Mouse (Mus musculus) E14TG2a.4 (cell line): Measurements from ENCODE around the gene Mrpl43.
A peak's percentile ranks its signal among the peaks of the same experiment; 100 is the strongest.

Experiments used
- H3K27me3 ChIP-seq: 2 replicates; pipeline ENCODE4 v1.6.1; 2014; ENCODE audit warnings: low read length, control low read depth; ENCODE audit not compliant: insufficient read depth
- H3K36me3 ChIP-seq: 2 replicates; pipeline ENCODE4 v1.6.1; 2014; ENCODE audit warnings: low read length, control low read depth; ENCODE audit not compliant: insufficient read depth
- H3K4me1 ChIP-seq: replicated peaks from 2 replicates; pipeline ENCODE4 v1.6.1; 2014; ENCODE audit warnings: low read depth, low read length, control low read depth
- H3K4me3 ChIP-seq: replicated peaks from 2 replicates; pipeline ENCODE4 v1.5.1; 2014; ENCODE audit warnings: mild to moderate bottlenecking, low read length
- H3K9me3 ChIP-seq: 2 replicates; pipeline ENCODE4 v1.6.1; 2014; ENCODE audit warnings: low read length, control low read depth
- CTCF ChIP-seq: conservative IDR thresholded peaks from 2 replicates; pipeline ENCODE4 v1.5.1; 2014; ENCODE audit warnings: low read length
- NANOG ChIP-seq: IDR thresholded peaks from 2 replicates; pipeline ENCODE4 v1.6.1; 2014; ENCODE audit warnings: borderline replicate concordance, low read length, mixed read lengths
- POU5F1 ChIP-seq: IDR thresholded peaks from 2 replicates; pipeline ENCODE4 v1.6.1; 2014; ENCODE audit warnings: low read length, borderline replicate concordance

The Mrpl43 gene

DNA sequence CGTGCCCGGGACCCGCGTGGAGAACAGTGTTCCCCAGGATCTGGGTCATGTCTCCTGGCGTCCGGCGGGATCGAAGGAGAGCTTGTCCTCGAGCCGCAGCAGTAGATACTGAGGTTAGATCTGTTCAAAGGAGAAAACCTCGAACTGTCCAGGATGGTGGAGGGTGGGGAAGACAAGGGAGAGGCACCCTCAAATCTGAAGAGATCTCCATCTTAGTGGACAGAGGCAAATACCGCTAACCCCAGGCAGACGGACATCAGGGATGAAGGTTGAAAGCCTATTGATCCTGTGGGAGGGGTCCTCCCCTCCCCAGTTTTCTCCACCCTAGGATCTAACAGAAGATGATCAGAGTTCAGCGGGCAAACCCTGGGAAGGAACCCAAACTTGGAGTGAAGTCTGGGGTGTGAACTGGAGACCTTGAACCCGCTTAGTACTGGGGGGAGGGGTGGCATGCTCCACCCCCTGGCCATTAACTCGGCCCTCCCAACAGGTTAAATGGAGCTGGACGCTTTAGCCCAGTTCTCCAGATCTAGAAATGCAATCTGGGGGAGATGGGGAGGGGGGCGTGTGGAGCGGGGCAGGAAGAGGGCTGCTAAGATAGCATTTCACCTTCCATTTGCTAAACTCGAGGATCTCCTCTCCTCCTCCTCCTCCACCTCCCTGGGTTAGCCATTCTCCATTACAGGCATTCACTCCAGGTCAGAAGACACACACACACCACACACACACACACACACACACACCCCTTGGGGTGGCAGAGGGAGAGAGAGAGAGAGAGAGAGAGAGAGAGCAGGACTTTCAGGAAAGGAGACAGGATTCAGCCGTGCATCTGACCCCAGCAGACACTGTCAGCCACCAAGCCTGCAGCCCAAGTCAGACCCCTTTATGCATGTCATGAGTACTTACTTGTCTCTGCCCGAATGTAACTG lies 16.4 kb downstream of the Mrpl43 start:
- TF ChIP-seq CTCF (no peak), POU5F1 (no peak), NANOG (no peak)
- Histone ChIP-seq H3K9me3 (no peaks in the 10 kb centered on the region), H3K4me3 (peak overlapping the region; percentile 85), H3K4me1 (peaks cover 48% of the 10 kb centered on the region), H3K27me3 (peaks cover 39% of the 10 kb centered on the region), H3K36me3 (0 out of 2 replicates have a peak, but pooled peaks cover 5% of the 10 kb centered on the region)

DNA sequence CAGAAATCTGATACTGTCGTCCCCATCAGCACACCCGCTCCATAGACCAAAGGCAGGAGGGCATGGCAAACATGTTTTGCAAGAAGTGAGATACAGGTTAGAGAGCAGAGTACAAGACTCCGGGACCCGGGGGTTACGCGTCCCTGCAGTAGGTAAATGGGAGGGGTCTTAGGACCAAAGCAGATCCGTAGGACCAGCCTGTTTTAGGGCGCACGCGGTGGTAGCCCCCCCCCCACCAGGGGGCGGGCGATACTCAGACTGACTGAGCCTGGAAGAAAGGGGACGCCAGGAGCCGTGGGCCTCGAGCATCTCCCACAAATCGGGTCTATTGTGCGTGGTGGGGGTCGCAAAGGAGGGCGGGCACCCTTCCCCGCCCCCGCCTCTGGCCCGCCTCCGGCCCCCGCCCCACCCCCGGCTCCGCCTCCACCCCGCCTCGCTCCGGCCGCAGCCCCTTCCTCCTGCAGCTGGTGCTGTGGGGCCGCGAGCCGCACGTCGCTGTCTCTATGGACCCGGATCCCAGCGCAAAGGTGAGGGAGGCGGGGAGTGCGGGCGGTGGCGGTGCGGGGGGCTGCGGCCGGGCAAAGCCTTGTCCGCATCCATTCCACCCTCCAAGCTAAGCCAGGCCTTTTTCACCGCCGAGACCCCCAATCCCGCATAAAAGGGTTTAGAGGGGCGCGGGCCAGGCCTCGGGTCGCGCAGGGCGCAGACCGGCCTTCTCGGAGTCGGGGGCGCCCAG lies 17.2 kb downstream of the Mrpl43 start, which contains the start of gene Sema4g:
Gene Sema4g (plus strand): TSS at position 271 of the 736 bp plus-strand sequence.
- Histone ChIP-seq H3K4me1 (peaks cover 48% of the 10 kb centered on the region), H3K27me3 (peaks cover 39% of the 10 kb centered on the region), H3K36me3 (no peaks in the 10 kb centered on the region), H3K4me3 (peak within 1 kb of the TSS; percentile 85), H3K9me3 (no peaks in the 10 kb centered on the region)
- TF ChIP-seq NANOG (no peak), POU5F1 (no peak), CTCF (peak; percentile 20)

GRCm38 (mm10) chr19:44988321-44988720 lies 17.9 kb downstream of the Mrpl43 start:
- TF ChIP-seq CTCF (no peak), NANOG (no peak), POU5F1 (no peak)
- Histone ChIP-seq H3K4me1 (peaks cover 48% of the 10 kb centered on the region), H3K4me3 (peak overlapping the region; percentile 85; the same call in 1 of the 2 replicates), H3K36me3 (0 out of 2 replicates have a peak, but pooled peaks cover 3% of the 10 kb centered on the region), H3K27me3 (peaks cover 39% of the 10 kb centered on the region), H3K9me3 (no peaks in the 10 kb centered on the region)

GRCm38 (mm10) chr19:44987851-44988250 lies 18.4 kb downstream of the Mrpl43 start:
- peaks cover 6% of the 10 kb centered on the region for H3K36me3 ChIP-seq
- no peak overlapping the region for H3K4me3 ChIP-seq
- TF ChIP-seq CTCF (no peak), POU5F1 (no peak), NANOG (no peak)
- H3K27me3 ChIP-seq = peaks cover 39% of the 10 kb centered on the region
- peaks cover 45% of the 10 kb centered on the region for H3K4me1 ChIP-seq
- H3K9me3 ChIP-seq = no peaks in the 10 kb centered on the region

DNA sequence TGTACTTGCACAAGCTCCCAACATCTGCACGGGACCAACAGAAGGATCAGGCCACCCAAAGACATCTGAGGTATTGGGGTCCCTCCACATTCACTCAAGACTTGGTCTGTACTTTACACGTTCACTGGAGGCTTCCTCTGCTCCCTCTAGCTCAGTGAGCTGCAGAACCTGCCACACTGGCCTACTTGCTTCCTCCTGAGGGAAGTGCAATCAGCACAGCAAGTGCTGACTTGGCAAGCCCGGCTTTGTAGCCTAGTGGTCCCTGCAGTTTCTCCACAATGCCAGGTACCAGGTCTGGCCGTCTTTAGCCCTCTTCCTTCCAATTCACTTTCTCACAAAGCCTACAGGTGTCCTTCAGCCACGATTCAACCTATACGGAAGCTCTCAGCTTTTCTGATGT lies 19.2 kb downstream of the Mrpl43 start:
- H3K36me3 ChIP-seq = peaks cover 15% of the 10 kb centered on the region
- H3K4me3 ChIP-seq = no peak overlapping the region
- peaks cover 36% of the 10 kb centered on the region for H3K4me1 ChIP-seq
- TF ChIP-seq POU5F1 = no peak
- no peak for TF ChIP-seq CTCF
- TF ChIP-seq NANOG = no peak
- H3K9me3 ChIP-seq = no peaks in the 10 kb centered on the region
- H3K27me3 ChIP-seq = peaks cover 39% of the 10 kb centered on the region

GRCm38 (mm10) chr19:44985159-44985988 lies 20.9 kb downstream of the Mrpl43 start:
- no peak for TF ChIP-seq CTCF
- TF ChIP-seq NANOG = no peak
- no peak for TF ChIP-seq POU5F1
- Histone ChIP-seq H3K4me3 (no peak overlapping the region), H3K36me3 (peaks cover 31% of the 10 kb centered on the region)

GRCm38 (mm10) chr19:44984420-44984819 lies 21.8 kb downstream of the Mrpl43 start:
- TF ChIP-seq CTCF (no peak), NANOG (no peak), POU5F1 (no peak)
- Histone ChIP-seq H3K27me3 (peaks cover 21% of the 10 kb centered on the region), H3K4me3 (no peak overlapping the region), H3K4me1 (peaks cover 11% of the 10 kb centered on the region), H3K9me3 (no peaks in the 10 kb centered on the region), H3K36me3 (peaks cover 41% of the 10 kb centered on the region)

More at GRCm38 (mm10) chr19:44985159-44985988, 20.9 kb downstream of the Mrpl43 start:
- Histone ChIP-seq H3K9me3 (no peaks in the 10 kb centered on the region), H3K27me3 (peaks cover 31% of the 10 kb centered on the region), H3K4me1 (peaks cover 20% of the 10 kb centered on the region)

- Histone ChIP-seq H3K27me3 (peaks cover 17% of the 10 kb centered on the region), H3K36me3 (peaks cover 51% of the 10 kb centered on the region), H3K9me3 (no peaks in the 10 kb centered on the region), H3K4me3 (no peak overlapping the region), H3K4me1 (peaks cover 5% of the 10 kb centered on the region)
- TF ChIP-seq POU5F1 = no peak
- TF ChIP-seq NANOG = no peak
- TF ChIP-seq CTCF = no peak
These were observed 22.9 kb downstream of the Mrpl43 start for GRCm38 (mm10) chr19:44983366-44983765.
